Mouse (Mus musculus): Measurements from ENCODE around the gene Zdhhc18. TPM values are rescaled to one million over a fixed set of nuclear protein-coding genes. Genes with fewer than 3 reads are reported as not detected.

Gene Zdhhc18
- polyA plus RNA-seq, 1 experiment from 2014 or later = 3.1 TPM

DNA sequence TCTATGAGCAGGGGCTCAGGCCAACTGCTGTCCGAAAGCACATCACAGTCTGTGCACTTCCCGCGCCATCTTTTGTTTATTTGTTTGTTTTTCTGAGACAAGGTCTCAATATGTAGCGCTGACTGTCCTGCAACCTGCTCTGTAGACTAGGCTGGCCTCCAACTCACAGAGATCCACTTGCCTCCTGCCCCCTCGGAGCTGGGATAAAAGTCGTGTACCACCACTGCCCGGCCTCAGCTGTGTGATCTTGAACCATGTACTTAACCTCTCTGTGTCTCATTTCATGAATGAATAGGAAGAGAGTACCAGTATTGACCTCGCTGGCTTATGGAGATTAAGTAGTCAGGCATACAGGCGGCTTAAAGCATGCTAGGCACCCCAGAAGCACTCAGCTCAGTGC is 23.3 kb downstream of the Zdhhc18 start:
- Histone ChIP-seq H3K9ac (replicated peaks; ENCODE audit: low read length) (no peak overlapping the region), H3K4me3 (ENCODE audit: low read depth, low read length) (no peak overlapping the region), H3K9me3 (replicated peaks; ENCODE audit: control insufficient read depth, low read length) (no peaks in the 10 kb centered on the region), H3K36me3 (replicated peaks; ENCODE audit: control insufficient read depth, insufficient read depth, low read depth, low read length) (no peaks in the 10 kb centered on the region), H3K27ac (replicated peaks; ENCODE audit: low read depth, low read length) (no peak overlapping the region), H3K4me2 (ENCODE audit: low read depth, low read length) (no peak overlapping the region), H3K27me3 (ENCODE audit: control insufficient read depth, insufficient read depth, low read length) (no peaks in the 10 kb centered on the region), H3K4me1 (ENCODE audit: control insufficient read depth, insufficient read depth, low read length) (no peaks in the 10 kb centered on the region)
- WGBS = 82% methylated on average over 9 of the region's 9 CpGs
- no peak for DNase-seq (ENCODE audit: low spot score)
- no peak for ATAC-seq (replicated peaks; ENCODE audit: insufficient number of reproducible peaks, low FRiP score, low TSS enrichment, low read depth)

DNA sequence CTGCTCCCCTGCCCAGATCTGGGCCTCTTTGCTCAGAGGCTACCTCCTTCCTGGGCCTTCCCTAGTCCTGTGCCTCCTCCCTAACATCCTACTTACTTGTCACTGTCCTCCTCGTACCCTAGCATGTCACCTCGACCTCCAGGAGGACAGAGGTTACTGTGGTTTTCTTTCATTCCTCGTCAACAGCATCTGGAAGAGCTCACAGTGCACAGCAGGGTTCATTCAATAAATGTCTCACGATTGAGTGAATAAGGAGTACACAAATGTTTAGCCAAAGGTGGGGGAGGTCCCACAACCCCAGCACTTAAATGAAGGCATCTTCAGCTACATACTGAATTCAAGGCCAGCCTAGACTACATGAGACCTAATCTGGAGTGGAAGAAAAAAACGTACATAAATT is 23.7 kb downstream of the Zdhhc18 start:
- no peak overlapping the region for H3K27ac ChIP-seq (replicated peaks; ENCODE audit: low read depth, low read length)
- DNase-seq (ENCODE audit: low spot score) (no peak), ATAC-seq (replicated peaks; ENCODE audit: insufficient number of reproducible peaks, low FRiP score, low TSS enrichment, low read depth) (no peak)
- no peaks in the 10 kb centered on the region for H3K36me3 ChIP-seq (replicated peaks; ENCODE audit: control insufficient read depth, insufficient read depth, low read depth, low read length)
- H3K4me2 ChIP-seq (ENCODE audit: low read depth, low read length) = no peak overlapping the region
- H3K9ac ChIP-seq (replicated peaks; ENCODE audit: low read length) = no peak overlapping the region
- no peak overlapping the region for H3K4me3 ChIP-seq (ENCODE audit: low read depth, low read length)
- no peaks in the 10 kb centered on the region for H3K4me1 ChIP-seq (ENCODE audit: control insufficient read depth, insufficient read depth, low read length)
- 49% methylated on average over 5 of the region's 5 CpGs for WGBS
- no peaks in the 10 kb centered on the region for H3K27me3 ChIP-seq (ENCODE audit: control insufficient read depth, insufficient read depth, low read length)
- H3K9me3 ChIP-seq (replicated peaks; ENCODE audit: control insufficient read depth, low read length) = no peaks in the 10 kb centered on the region

DNA sequence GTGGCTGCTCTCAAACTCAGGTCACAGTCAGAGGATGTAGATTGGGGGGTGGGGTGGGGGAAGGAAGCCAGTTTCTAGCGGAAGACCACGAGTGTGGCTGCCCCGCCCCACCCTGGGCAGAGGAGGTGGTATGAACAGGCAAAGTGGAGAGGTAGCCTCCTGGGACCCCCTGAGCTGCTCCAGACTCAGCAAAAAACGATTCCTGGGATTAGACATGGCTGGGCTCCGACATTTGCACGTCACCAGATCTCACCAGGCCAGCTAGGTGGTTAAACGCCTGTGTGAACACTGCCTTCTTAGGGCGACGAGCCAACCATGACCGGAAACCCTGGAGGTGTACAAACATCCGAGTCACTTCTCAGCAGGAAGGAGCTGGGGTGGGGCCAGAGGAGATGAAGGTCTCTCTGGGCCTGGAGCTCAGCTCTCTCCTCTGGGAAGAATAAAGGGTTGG is 24.3 kb downstream of the Zdhhc18 start:
- no peak overlapping the region for H3K4me2 ChIP-seq (ENCODE audit: low read depth, low read length)
- H3K9ac ChIP-seq (replicated peaks; ENCODE audit: low read length) = no peak overlapping the region
- 49% methylated on average over 11 of the region's 11 CpGs for WGBS
- H3K36me3 ChIP-seq (replicated peaks; ENCODE audit: control insufficient read depth, insufficient read depth, low read depth, low read length) = no peaks in the 10 kb centered on the region
- ATAC-seq (replicated peaks; ENCODE audit: insufficient number of reproducible peaks, low FRiP score, low TSS enrichment, low read depth) (no peak), DNase-seq (ENCODE audit: low spot score) (no peak)
- H3K9me3 ChIP-seq (replicated peaks; ENCODE audit: control insufficient read depth, low read length) = no peaks in the 10 kb centered on the region
- H3K4me3 ChIP-seq (ENCODE audit: low read depth, low read length) = no peak overlapping the region
- no peak overlapping the region for H3K27ac ChIP-seq (replicated peaks; ENCODE audit: low read depth, low read length)
- H3K27me3 ChIP-seq (ENCODE audit: control insufficient read depth, insufficient read depth, low read length) = no peaks in the 10 kb centered on the region
- H3K4me1 ChIP-seq (ENCODE audit: control insufficient read depth, insufficient read depth, low read length) = no peaks in the 10 kb centered on the region

DNA sequence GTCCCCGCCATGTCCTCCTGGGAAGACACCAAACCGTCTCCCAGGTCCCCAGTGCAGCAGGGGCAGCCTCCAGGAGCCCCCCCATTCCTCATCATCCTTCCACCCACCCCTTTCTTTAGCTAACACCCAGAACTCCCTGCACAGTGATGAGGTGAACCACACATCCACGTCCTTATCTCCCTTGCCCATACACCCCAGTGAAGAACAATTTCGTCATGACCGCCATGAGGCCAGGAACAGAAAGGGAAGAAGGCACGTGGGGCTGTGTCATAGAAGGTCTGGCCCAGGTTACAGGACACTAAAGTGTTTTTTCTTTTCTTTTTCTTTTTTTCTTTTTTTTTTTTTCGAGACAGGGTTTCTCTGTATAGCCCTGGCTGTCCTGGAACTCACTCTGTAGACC is 25.1 kb downstream of the Zdhhc18 start:
- Histone ChIP-seq H3K4me3 (ENCODE audit: low read depth, low read length) (no peak overlapping the region), H3K9ac (replicated peaks; ENCODE audit: low read length) (no peak overlapping the region), H3K27ac (replicated peaks; ENCODE audit: low read depth, low read length) (no peak overlapping the region), H3K4me1 (ENCODE audit: control insufficient read depth, insufficient read depth, low read length) (no peaks in the 10 kb centered on the region), H3K9me3 (replicated peaks; ENCODE audit: control insufficient read depth, low read length) (no peaks in the 10 kb centered on the region), H3K36me3 (replicated peaks; ENCODE audit: control insufficient read depth, insufficient read depth, low read depth, low read length) (no peaks in the 10 kb centered on the region), H3K4me2 (ENCODE audit: low read depth, low read length) (no peak overlapping the region), H3K27me3 (ENCODE audit: control insufficient read depth, insufficient read depth, low read length) (no peaks in the 10 kb centered on the region)
- DNase-seq (ENCODE audit: low spot score) = no peak
- WGBS = 93% methylated on average over 7 of the region's 7 CpGs
- no peak for ATAC-seq (replicated peaks; ENCODE audit: insufficient number of reproducible peaks, low FRiP score, low TSS enrichment, low read depth)

DNA sequence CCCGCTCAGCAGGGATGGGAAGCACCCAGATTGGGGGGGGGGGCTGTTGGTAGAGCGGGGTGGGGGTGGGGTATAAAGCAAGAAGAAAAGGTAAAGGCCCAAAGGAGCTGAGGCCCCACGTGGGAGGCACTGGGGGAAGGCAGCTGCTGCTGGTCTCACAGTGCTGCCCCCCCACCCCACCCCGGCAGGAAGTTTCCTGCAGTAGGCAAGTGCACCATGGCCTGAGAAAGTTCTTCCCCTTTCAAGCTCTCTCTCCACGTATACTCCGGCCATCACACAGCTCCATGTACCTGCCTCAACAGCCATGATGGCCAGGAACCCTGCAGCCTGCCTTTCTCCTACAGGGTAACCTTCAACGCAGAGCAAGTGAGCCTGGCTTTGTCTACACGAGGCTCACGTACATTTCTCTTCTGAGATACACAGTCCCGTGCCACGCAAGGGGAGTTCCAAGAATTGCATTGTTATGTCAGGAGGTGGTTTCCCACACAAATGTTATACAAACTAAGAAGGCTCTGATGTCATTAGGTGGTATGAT is 27.7 kb downstream of the Zdhhc18 start:
- no peaks in the 10 kb centered on the region for H3K9me3 ChIP-seq (replicated peaks; ENCODE audit: control insufficient read depth, low read length)
- no peak overlapping the region for H3K4me3 ChIP-seq (ENCODE audit: low read depth, low read length)
- no peak for DNase-seq (ENCODE audit: low spot score)
- ATAC-seq (replicated peaks; ENCODE audit: insufficient number of reproducible peaks, low FRiP score, low TSS enrichment, low read depth) = no peak
- no peak overlapping the region for H3K4me2 ChIP-seq (ENCODE audit: low read depth, low read length)
- H3K9ac ChIP-seq (replicated peaks; ENCODE audit: low read length) = no peak overlapping the region
- 82% methylated on average over 11 of the region's 11 CpGs for WGBS
- H3K4me1 ChIP-seq (ENCODE audit: control insufficient read depth, insufficient read depth, low read length) = no peaks in the 10 kb centered on the region
- H3K27me3 ChIP-seq (ENCODE audit: control insufficient read depth, insufficient read depth, low read length) = no peaks in the 10 kb centered on the region
- H3K36me3 ChIP-seq (replicated peaks; ENCODE audit: control insufficient read depth, insufficient read depth, low read depth, low read length) = no peaks in the 10 kb centered on the region
- H3K27ac ChIP-seq (replicated peaks; ENCODE audit: low read depth, low read length) = no peak overlapping the region

DNA sequence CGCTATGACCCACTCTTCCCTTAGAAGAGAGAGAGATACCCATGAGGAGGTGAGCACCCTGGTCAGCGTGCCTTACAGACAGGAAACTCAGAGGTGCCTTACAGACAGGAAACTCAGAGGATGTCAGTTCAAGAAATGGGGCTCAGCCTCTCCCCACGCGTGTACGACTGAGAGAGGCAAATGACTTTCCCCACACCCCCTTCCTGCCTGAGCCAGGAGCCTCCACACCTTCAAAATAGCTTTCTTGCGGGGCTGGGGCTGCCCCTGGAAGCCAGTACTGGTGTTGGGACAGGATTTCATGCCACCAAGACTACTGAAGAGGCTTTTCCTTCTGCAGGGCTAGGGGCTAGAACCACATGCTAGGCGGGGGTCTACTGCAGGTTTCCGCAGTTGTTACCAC is 29.3 kb downstream of the Zdhhc18 start:
- Histone ChIP-seq H3K4me2 (ENCODE audit: low read depth, low read length) (no peak overlapping the region), H3K4me3 (ENCODE audit: low read depth, low read length) (no peak overlapping the region), H3K36me3 (replicated peaks; ENCODE audit: control insufficient read depth, insufficient read depth, low read depth, low read length) (no peaks in the 10 kb centered on the region), H3K27ac (replicated peaks; ENCODE audit: low read depth, low read length) (no peak overlapping the region), H3K4me1 (ENCODE audit: control insufficient read depth, insufficient read depth, low read length) (no peaks in the 10 kb centered on the region), H3K9me3 (replicated peaks; ENCODE audit: control insufficient read depth, low read length) (no peaks in the 10 kb centered on the region), H3K27me3 (ENCODE audit: control insufficient read depth, insufficient read depth, low read length) (no peaks in the 10 kb centered on the region), H3K9ac (replicated peaks; ENCODE audit: low read length) (no peak overlapping the region)
- WGBS = 83% methylated on average over 8 of the region's 8 CpGs
- no peak for ATAC-seq (replicated peaks; ENCODE audit: insufficient number of reproducible peaks, low FRiP score, low TSS enrichment, low read depth)
- no peak for DNase-seq (ENCODE audit: low spot score)

DNA sequence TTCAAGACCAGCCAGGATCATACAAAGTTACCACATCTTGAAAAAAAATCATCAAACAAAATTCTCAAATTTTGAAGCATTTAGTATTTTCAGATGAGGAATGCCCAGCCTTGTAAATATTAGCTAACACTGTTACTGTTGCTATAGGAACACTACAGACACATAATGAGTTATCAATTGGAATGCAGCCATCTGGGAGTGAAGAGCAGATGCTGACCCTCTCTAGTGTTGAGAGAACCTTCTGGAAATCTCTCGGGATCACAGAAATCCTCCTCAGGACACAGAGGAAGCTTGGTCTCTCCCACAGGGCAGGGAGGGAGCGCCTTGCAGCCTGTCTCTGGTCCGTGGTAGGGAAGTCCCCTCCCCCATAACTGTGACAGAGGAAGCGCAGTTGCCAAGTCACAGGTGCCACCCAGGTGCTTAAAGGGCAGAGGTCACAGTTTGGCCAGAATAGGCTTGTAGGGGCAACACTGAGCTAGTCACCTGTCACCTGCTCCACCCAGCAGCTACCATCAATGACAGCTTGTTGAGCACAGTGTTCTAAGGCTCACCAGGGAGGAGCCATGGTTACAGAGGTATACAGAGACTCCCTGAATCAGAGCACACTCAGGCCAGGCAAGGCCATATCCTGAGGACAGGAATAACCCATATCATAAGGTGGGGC is 30.3 kb downstream of the Zdhhc18 start:
- H3K4me2 ChIP-seq (ENCODE audit: low read depth, low read length) = no peak overlapping the region
- 53% methylated on average over 4 of the region's 4 CpGs for WGBS
- ATAC-seq (replicated peaks; ENCODE audit: insufficient number of reproducible peaks, low FRiP score, low TSS enrichment, low read depth) (no peak), DNase-seq (ENCODE audit: low spot score) (no peak)
- no peaks in the 10 kb centered on the region for H3K4me1 ChIP-seq (ENCODE audit: control insufficient read depth, insufficient read depth, low read length)
- no peaks in the 10 kb centered on the region; the same call in 1 of the 2 replicates for H3K36me3 ChIP-seq (replicated peaks; ENCODE audit: control insufficient read depth, insufficient read depth, low read depth, low read length)
- H3K27me3 ChIP-seq (ENCODE audit: control insufficient read depth, insufficient read depth, low read length) = no peaks in the 10 kb centered on the region
- H3K9me3 ChIP-seq (replicated peaks; ENCODE audit: control insufficient read depth, low read length) = no peaks in the 10 kb centered on the region
- H3K9ac ChIP-seq (replicated peaks; ENCODE audit: low read length) = no peak overlapping the region
- H3K4me3 ChIP-seq (ENCODE audit: low read depth, low read length) = no peak overlapping the region
- H3K27ac ChIP-seq (replicated peaks; ENCODE audit: low read depth, low read length) = no peak overlapping the region

DNA sequence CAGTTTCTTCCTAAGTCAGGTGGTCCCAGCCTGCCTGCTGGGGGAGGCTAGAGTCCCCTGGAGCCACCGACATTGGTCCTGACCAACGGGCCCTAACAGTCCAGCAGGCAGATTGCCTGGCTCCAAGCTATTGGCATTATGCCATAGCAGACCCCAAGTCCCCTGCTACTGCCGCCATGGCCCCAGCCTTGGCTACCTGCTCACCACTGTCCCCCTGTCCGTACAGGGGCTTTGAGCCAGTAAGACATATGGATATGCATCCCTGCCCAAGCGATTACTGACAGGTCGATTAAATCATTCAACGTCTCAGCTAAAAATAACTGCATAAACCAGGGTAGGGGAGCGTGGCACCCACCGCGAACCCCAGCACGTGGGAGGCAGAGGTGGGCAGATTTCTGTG is 32.0 kb downstream of the Zdhhc18 start:
- H3K4me3 ChIP-seq (ENCODE audit: low read depth, low read length) = no peak overlapping the region
- H3K4me2 ChIP-seq (ENCODE audit: low read depth, low read length) = no peak overlapping the region
- no peaks in the 10 kb centered on the region for H3K9me3 ChIP-seq (replicated peaks; ENCODE audit: control insufficient read depth, low read length)
- no peaks in the 10 kb centered on the region for H3K4me1 ChIP-seq (ENCODE audit: control insufficient read depth, insufficient read depth, low read length)
- WGBS = 88% methylated on average over 11 of the region's 11 CpGs
- no peak overlapping the region for H3K27ac ChIP-seq (replicated peaks; ENCODE audit: low read depth, low read length)
- DNase-seq (ENCODE audit: low spot score) (no peak), ATAC-seq (replicated peaks; ENCODE audit: insufficient number of reproducible peaks, low FRiP score, low TSS enrichment, low read depth) (no peak)
- H3K36me3 ChIP-seq (replicated peaks; ENCODE audit: control insufficient read depth, insufficient read depth, low read depth, low read length) = no peaks in the 10 kb centered on the region; the same call in none of the 2 replicates
- H3K27me3 ChIP-seq (ENCODE audit: control insufficient read depth, insufficient read depth, low read length) = no peaks in the 10 kb centered on the region
- H3K9ac ChIP-seq (replicated peaks; ENCODE audit: low read length) = no peak overlapping the region

Data from embryonic facial prominence, embryonic 11.5 days (tissue).